Mouse (Mus musculus): Measurements from ENCODE around the gene Rab3c.

Gene Rab3c

GRCm38 (mm10) chr13:110093720-110094685, 186.8 kb downstream of the Rab3c start:
- no peak for DNase-seq (ENCODE audit: low spot score)

GRCm38 (mm10) chr13:110083961-110084360, 196.8 kb downstream of the Rab3c start:
- DNase-seq (ENCODE audit: low spot score) = no peak

DNA sequence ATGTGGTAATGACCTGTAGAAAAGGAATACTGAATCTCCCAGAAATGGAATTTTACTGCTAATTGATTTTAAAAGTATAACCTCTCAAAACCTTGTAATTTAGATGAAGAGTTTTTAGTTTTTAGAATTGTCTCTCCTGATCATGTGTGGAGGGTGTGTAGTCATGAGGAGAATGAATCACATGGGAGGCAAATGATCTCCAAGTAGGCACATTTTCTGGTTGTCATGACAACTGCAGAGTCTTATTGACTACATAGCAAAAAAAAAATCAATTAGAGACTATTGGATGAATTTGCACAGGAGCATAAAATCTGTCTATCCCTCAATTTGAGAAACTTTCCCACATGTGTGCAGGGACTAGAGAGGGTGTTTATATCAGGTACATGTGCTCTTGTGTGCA, 199.6 kb downstream of the Rab3c start:
- no peak for DNase-seq (ENCODE audit: low spot score)

- DNase-seq (ENCODE audit: low spot score) = no peak
Observed at GRCm38 (mm10) chr13:110075587-110075986, 205.2 kb downstream of the Rab3c start.

- no peak for DNase-seq (ENCODE audit: low spot score)
Observed at GRCm38 (mm10) chr13:110074180-110074579, 206.6 kb downstream of the Rab3c start.

GRCm38 (mm10) chr13:110067149-110067548, 213.6 kb downstream of the Rab3c start:
- DNase-seq (ENCODE audit: low spot score) = no peak

DNA sequence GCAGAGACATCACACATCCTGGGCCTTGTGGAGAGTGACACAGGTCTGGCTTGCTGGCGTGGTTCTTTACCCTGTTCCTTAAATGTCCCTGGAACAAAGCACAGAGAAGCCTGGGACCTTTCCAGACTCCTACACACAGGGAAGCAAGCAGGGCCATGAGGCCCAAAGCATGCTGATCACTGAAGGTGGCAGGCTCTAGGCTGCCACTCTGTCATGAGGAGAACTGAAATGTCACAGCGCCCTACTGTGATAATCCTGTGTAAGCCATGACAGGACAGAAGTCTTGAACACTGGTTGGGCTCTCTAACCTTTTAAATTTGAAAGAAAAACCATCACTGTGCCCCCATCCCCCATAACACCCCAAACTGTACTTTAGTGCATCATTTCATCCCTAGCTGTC, 214.1 kb downstream of the Rab3c start:
- no peak for DNase-seq (ENCODE audit: low spot score)

GRCm38 (mm10) chr13:110062835-110063411, 217.9 kb downstream of the Rab3c start:
- DNase-seq (ENCODE audit: low spot score) = peak; percentile 60

- DNase-seq (ENCODE audit: low spot score) = no peak
Observed at GRCm38 (mm10) chr13:110062288-110062687, 218.5 kb downstream of the Rab3c start.

DNA sequence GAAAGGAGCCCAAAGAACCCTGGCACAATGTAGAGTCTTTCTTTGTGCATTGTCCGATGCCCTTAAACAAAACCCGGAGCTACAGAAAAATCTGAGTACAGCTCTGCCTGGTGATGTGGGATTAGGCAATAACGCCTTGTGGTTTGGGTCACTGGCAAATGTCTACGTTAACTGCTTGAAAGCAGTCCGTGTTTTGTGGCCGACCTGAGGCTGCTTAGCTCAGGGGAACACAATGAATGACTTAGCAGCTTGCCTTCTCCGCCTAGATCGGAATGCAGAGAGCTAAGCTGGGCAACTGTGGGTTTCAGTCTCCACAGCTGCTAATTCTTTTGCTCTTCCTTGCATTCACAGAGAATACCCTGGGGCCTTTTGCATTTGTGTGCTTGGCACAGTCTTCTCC, 226.3 kb downstream of the Rab3c start:
- no peak for DNase-seq (ENCODE audit: low spot score)

DNA sequence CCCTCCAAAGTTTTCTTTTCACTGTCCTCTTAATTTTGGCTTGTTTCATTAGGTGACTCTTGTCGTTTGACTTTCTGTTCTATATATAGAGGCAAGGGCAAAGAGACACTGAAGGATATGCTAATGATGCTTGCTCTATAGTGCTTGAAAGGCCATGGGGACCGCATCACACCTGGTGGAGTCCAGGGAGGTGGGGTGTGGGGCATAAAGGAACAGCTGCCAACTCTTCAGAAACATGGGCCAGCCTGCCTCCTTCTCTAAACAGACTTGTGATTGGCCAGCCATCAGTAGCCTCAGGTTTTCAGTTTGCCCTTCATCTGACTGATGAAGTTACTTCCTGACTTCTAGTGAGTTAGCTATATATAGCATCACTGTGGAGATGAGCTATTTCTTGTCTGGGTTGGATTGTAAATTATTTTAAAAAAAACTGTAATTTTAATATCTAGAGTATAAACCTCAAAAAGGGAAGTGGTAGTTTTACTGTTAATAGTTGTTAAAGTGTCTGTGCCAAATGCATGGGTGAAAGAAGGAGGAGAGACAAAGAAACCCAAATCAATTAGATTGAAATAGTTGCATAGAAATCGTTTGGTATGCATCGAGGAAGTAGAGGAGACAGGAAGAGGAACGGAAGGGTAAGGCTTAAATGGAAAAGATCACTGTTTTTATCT, 231.9 kb downstream of the Rab3c start:
- DNase-seq (ENCODE audit: low spot score) = no peak

- DNase-seq (ENCODE audit: low spot score) = no peak
Observed at GRCm38 (mm10) chr13:110044418-110044817, 236.4 kb downstream of the Rab3c start.

DNA sequence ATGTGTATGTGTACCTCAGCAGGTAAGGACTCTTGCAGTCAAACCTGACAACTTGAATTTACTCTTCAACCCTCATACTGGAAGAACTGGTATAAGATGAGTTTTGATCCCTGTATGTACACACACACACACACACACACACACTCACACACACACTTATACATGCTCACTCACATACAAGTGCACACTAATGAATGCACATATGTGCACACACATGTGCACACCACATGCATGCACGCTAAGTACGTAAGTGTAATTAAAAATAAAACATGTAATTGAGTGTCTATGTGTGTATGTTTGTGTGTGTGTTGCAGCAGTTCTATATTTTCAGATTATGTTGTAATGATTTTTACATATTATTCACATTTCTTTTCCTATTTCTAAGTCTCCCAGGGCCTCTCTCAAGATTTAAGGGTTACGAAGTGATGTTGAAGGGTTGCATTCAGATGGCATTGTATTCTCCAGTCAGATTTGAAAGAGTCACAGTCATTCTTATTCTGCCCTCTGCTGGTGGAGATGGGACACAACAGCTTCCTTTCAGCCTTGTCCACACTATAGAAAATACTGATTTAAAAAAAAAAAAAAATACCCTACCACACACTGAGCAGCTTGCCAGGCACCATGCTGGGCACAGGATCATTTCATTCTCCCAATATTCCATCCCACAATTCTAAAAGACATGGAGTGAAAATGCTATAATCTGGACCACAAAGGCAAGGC, 240.9 kb downstream of the Rab3c start:
- DNase-seq (ENCODE audit: low spot score) = no peak

DNA sequence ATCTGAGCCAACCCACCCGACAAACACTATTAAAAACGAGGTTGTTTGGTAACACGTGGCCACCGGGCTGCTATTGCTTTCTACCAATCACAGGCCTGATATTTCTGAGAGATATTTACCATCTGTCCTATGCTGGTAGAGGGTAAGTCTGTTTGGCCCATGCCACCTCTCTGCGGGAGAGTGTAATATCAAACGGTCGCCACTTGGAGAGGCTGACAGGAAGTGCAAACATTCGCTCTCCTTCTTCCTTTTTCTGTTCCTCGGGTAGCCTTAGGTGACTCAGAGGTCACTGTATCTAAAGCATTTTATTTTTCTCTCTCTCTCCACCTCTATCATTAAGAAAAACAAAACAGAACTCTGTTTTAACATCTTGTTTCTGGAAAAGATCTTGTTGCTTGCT, 241.6 kb downstream of the Rab3c start:
- DNase-seq (ENCODE audit: low spot score) = no peak

GRCm38 (mm10) chr13:110038521-110038920, 242.3 kb downstream of the Rab3c start:
- no peak for DNase-seq (ENCODE audit: low spot score)

DNA sequence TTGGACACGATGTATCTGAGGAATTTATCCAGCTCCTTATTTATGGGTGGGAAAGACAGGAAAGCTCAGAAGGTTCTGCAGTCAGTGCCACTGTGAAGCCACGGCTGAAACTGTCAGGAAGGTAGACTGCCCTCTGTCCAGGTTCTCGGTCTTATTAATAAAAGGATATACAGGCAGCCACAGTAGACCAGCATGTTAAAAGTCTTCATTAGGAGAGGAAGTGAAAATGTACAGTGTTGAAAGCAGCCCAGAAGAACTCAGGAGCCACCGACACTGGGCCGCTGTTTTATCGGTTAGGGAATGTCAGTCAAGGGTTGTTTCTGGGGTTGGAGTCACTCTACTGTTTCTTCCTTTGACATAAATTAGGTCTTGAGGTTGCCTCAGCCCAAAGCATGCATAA, 245.9 kb downstream of the Rab3c start:
- DNase-seq (ENCODE audit: low spot score) = no peak

DNA sequence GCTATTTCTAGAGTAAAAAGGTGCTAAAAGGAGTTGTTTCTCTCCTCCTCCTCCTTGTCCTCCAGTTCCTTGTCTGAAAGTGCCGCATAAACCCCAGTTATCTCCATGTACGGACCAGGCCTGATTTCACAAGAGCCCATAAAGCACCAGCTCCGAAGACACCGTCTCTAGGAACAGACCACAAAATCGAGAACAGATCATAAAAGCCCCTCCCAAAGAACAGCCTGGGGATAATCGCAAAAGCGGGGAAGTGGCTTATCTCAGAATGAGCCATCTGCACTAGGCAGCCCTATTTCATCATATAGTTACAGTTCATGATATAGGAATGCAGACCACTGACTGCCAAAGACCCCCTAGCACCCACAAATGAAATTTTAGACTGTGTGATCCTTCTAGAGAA, 246.8 kb downstream of the Rab3c start:
- DNase-seq (ENCODE audit: low spot score) = no peak

GRCm38 (mm10) chr13:110031886-110032285, 248.9 kb downstream of the Rab3c start:
- DNase-seq (ENCODE audit: low spot score) = no peak

DNA sequence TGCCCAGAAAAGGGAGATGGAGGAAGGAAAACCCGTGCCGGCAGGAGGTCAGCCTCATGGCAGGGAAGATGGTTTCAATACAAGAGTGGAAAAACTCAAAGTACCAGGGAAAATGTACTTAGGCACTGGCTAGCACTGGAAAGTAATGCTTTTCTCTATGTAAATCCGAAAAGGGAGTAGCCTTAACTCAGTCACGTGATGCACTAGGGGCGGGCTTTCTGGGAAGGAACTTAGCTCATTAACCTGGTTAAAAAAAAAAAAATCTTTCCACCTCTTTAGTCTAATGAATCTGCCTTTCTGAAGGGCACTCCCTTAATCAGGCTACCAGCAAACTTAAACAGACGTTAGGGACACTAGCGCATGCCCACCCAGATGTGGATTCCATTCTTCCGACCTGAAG, 249.7 kb downstream of the Rab3c start:
- DNase-seq (ENCODE audit: low spot score) = no peak

DNA sequence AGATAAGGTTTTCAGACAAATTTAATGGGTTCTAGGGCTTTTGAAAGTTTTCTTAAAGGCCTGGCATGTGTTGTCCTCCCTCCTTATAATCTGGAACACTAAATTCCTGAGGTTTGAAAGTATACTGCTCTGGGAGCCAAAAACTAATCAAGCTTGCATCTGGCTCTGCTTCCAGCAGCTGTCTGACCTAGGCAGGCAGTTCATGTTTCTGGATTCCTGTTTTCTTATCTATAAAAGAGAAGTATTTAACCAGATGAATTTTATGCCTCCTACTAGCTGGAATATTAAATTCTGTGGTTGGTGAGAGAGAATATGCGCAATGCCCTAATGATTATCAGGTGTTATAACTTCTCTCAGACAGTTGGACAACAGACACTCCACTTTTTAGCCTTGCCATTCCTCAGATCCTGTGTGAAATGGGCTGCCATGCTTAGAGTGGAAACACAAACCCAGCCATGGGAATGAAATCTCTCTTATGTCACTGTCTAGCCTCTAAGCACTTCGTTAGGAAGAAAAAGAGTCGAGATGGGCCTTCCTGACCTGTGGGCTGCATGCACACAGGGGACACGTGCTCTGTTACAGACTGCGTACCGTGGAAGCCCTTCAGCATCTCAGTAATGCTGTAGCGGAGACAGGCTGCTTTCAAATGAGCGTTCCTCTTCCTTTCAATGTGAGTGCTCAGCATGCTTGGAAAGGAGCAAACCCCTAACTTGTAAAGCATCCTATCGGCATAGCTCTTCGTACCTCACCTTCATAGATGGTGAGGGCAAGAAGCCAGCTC, 256.2 kb downstream of the Rab3c start:
- no peak for DNase-seq (ENCODE audit: low spot score)

DNA sequence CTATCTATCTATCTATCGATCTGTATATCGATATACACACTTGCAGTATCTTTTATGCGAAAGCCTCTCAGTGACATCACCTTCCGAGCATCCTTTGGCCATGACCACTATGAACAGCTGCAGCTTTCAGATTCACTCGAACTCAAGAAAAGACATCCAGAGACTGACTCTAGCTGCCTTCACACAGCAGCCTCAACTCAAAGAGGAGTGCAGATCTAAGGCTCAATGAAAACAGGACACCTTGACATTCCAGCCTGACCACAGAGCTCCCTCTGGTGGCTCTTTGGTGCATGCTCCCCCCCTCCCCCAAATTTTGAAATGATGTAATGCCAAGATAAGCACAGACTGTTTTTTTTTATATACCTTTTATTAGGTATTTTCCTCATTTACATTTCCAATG, 257.8 kb downstream of the Rab3c start:
- no peak for DNase-seq (ENCODE audit: low spot score)

- DNase-seq (ENCODE audit: low spot score) = no peak
Observed at GRCm38 (mm10) chr13:110019774-110020173, 261.0 kb downstream of the Rab3c start.
